Mouse (Mus musculus): ENCODE data around the gene Ppox. TPM values are rescaled to one million over a fixed set of nuclear protein-coding genes. Genes with fewer than 3 reads are reported as not detected.

The Ppox gene
- polyA plus RNA-seq, 1 experiment, result 7.1 TPM

DNA sequence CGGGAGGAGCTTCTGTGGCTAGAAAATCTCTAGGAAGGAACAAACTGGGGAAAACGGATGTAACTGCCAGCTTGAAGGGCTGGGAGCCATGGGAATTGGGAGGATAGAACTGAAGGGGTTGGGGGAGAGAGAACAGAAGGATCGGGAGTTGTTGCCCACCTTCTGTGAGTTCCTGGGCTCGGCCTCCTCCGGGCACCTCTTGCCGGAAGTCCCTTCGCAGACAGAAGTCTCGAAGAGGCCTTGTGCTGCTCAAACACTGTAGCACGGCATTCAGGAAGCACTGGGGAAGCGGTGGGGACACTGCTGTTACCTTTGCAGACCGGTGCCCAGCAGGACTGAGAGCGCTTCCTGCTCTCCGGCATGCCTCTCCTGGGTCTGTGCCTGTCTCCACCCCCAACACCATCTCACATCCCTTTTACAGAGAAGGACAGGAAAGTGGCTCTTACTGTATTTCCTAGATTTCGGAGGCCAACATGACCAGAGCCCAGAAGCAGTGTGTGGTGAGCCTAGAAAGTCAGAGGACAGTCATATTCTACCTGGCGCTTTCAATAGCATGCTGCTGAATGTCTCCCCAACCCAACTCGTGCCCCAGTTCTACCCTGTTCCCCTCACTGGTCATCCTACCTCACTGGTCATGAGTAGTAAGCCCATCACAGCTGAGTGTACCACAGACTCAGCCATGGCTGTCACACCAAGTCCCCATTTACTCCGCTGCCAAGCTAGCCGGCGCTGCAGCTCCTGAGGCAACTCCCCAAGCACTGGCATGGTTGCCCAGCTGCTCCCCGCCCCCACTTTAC is 4.3 kb upstream of the Ppox start:
- H3K4me3 ChIP-seq (ENCODE audit: control insufficient read depth, low read depth, low read length), result peak overlapping the region; percentile 44
- H3K27ac ChIP-seq (ENCODE audit: control insufficient read depth, insufficient read depth, low read depth, low read length), result 0 out of 2 replicates have a peak overlapping the region, but pooled peaks have one; percentile 2

DNA sequence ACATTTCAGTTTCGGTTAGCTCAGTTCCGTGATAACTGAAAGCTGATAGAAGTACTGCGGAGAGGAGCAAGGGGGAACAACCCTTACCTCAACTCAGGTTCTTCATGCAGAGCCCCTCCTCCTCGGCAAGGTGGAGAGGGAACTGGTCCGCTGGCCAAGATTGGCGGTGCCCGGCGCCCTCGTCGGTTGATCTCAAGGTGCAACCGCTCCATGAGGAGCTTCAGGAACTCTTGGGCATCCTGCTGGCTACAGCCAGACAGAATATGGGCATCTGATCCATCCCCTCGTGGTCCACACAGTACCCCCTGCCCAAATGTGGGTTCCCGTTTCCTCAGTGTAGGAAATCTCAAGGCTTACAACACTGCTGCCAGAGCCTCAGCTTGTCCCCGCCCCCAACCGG is 3.5 kb upstream of the Ppox start:
- no peak overlapping the region for H3K27ac ChIP-seq (ENCODE audit: control insufficient read depth, insufficient read depth, low read depth, low read length)
- no peaks in the 10 kb centered on the region for H3K27me3 ChIP-seq (ENCODE audit: control insufficient read depth, insufficient read depth, low read length)
- H3K36me3 ChIP-seq (ENCODE audit: control insufficient read depth, insufficient read depth, low read length), result no peaks in the 10 kb centered on the region
- TF ChIP-seq POLR2A (IDR thresholded peaks at IDR 0.05; ENCODE audit: control insufficient read depth, low read depth, low read length) (no peak), CTCF (IDR thresholded peaks at IDR 0.05; ENCODE audit: control insufficient read depth, insufficient read depth, insufficient replicate concordance, low read depth, low read length) (no peak)
- peaks cover 35% of the 10 kb centered on the region for H3K4me1 ChIP-seq (ENCODE audit: control insufficient read depth, insufficient read depth, low read length)
- H3K4me3 ChIP-seq (ENCODE audit: control insufficient read depth, low read depth, low read length), result peak overlapping the region; percentile 44

More for the DNA sequence above, 4.3 kb upstream of the Ppox start:
- peaks cover 28% of the 10 kb centered on the region for H3K4me1 ChIP-seq (ENCODE audit: control insufficient read depth, insufficient read depth, low read length)
- H3K36me3 ChIP-seq (ENCODE audit: control insufficient read depth, insufficient read depth, low read length), result no peaks in the 10 kb centered on the region
- H3K27me3 ChIP-seq (ENCODE audit: control insufficient read depth, insufficient read depth, low read length), result no peaks in the 10 kb centered on the region
- TF ChIP-seq POLR2A (IDR thresholded peaks at IDR 0.05; ENCODE audit: control insufficient read depth, low read depth, low read length), result no peak; the same call in 1 of the 2 replicates
- no peak for TF ChIP-seq CTCF (IDR thresholded peaks at IDR 0.05; ENCODE audit: control insufficient read depth, insufficient read depth, insufficient replicate concordance, low read depth, low read length)

DNA sequence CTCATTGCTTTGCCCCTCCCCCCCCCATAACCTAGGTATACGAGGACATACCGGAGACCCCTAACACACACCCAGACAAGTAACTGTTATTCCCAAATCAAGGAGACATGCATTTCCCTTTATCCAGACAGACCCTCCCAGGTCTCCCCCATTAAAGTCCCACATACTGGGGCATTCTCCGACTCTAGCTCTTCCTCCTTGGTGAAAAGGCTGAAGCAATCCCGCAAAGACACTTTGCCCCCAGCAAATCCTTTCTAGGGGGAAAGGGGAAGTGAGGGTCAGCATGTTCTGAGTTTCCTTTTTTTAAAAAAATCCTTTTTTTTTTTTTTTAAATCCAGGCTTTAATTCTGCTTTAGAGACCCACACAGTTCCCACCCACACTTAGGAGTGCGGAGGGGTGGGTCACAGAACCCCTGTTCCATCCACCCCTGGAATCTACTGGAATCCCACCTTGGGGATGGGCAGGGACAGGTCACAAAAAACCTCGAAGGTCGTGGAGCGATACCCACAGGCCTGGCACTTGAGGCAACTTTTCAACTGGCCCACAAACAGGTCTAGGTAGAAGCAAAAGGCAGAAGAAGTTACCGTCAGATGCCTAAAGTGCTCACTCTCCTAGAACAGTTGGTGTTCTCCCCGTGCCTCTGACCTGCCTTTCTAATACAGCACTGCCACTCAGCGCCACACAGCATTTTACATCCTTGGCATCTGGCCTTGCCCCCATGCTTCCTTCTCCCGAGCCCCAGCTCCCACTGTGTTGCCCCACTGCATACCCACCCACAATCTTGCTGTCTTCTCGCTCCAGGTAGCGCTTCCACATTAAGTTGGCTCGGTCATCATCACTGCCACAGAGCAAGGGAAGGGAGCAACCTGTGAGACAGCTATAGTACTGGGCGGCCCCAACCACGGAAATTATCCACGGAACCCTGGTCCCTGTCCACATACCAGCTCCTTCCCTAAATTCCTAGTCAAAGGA is 2.5 kb upstream of the Ppox start:
- Histone ChIP-seq H3K27me3 (ENCODE audit: control insufficient read depth, insufficient read depth, low read length) (no peaks in the 10 kb centered on the region), H3K27ac (ENCODE audit: control insufficient read depth, insufficient read depth, low read depth, low read length) (no peak overlapping the region), H3K4me1 (ENCODE audit: control insufficient read depth, insufficient read depth, low read length) (peaks cover 35% of the 10 kb centered on the region), H3K4me3 (ENCODE audit: control insufficient read depth, low read depth, low read length) (no peak overlapping the region), H3K36me3 (ENCODE audit: control insufficient read depth, insufficient read depth, low read length) (no peaks in the 10 kb centered on the region)
- no peak for TF ChIP-seq CTCF (IDR thresholded peaks at IDR 0.05; ENCODE audit: control insufficient read depth, insufficient read depth, insufficient replicate concordance, low read depth, low read length)
- TF ChIP-seq POLR2A (IDR thresholded peaks at IDR 0.05; ENCODE audit: control insufficient read depth, low read depth, low read length), result no peak

DNA sequence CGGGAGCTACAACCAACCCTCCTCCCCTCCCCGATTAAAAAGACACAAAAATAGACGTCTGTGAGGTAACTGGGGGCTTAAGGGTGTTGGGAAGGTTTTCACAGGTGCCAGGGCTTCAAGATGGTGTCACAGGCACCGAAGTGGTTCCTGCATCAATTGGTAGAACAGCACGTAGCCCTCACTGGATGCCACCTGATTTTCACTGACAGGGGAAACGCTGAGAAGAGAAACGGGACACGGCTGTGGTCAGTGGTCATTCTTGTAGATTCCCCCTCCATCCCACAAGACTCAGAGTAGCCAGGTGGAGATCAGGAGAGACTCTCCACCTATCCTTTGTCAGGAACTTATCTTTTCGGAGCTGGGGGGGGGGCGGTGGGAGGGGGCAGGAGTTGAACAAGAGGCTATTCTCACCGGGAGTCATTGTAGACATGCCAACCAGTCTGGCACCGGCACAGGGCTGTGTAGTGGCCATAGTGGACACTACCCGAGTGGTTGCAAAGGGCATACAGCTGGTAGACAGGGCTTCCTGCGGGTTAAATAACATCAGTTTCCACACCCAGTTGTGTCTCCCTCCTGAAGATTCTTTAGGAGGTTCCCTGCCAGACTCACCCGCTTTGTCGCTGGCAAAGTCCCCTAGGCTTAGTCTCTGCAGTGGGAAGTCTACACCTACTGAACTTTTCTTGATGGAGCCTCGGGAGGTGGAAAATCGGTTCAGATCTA is 1.3 kb upstream of the Ppox start:
- no peak overlapping the region for H3K27ac ChIP-seq (ENCODE audit: control insufficient read depth, insufficient read depth, low read depth, low read length)
- H3K4me3 ChIP-seq (ENCODE audit: control insufficient read depth, low read depth, low read length), result peak overlapping the region; percentile 96
- H3K4me1 ChIP-seq (ENCODE audit: control insufficient read depth, insufficient read depth, low read length), result peaks cover 31% of the 10 kb centered on the region

DNA sequence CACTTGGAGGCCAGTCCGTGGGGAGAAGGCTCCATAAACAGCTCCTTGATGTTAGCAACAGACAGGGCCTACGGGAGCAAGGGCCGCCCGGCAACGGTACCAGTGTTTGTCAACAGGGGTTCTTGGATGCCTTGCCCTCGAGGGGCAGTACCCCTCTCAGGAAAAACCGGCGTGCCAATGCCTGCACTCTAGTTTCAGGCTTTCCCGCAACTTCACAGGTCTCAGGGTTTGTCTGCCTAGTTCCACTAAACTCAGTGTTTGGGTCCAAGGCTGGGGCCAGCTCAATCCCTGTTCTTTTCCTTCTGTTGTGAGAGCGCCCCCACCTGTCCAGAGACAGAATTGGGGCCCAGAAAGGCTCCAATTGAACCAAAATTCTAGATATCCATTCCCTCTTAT is 540 bp upstream of the Ppox start:
- Histone ChIP-seq H3K36me3 (ENCODE audit: control insufficient read depth, insufficient read depth, low read length) (no peaks in the 10 kb centered on the region), H3K4me3 (ENCODE audit: control insufficient read depth, low read depth, low read length) (peak overlapping the region; percentile 96), H3K27me3 (ENCODE audit: control insufficient read depth, insufficient read depth, low read length) (no peaks in the 10 kb centered on the region), H3K4me1 (ENCODE audit: control insufficient read depth, insufficient read depth, low read length) (peaks cover 28% of the 10 kb centered on the region), H3K27ac (ENCODE audit: control insufficient read depth, insufficient read depth, low read depth, low read length) (peak overlapping the region; percentile 95)
- TF ChIP-seq POLR2A (IDR thresholded peaks at IDR 0.05; ENCODE audit: control insufficient read depth, low read depth, low read length) (no peak), CTCF (IDR thresholded peaks at IDR 0.05; ENCODE audit: control insufficient read depth, insufficient read depth, insufficient replicate concordance, low read depth, low read length) (peak; percentile 48; the same call in 1 of the 2 replicates)

More for the DNA sequence above, 1.3 kb upstream of the Ppox start:
- Histone ChIP-seq H3K27me3 (ENCODE audit: control insufficient read depth, insufficient read depth, low read length) (no peaks in the 10 kb centered on the region), H3K36me3 (ENCODE audit: control insufficient read depth, insufficient read depth, low read length) (no peaks in the 10 kb centered on the region)
- TF ChIP-seq CTCF (IDR thresholded peaks at IDR 0.05; ENCODE audit: control insufficient read depth, insufficient read depth, insufficient replicate concordance, low read depth, low read length) (no peak), POLR2A (IDR thresholded peaks at IDR 0.05; ENCODE audit: control insufficient read depth, low read depth, low read length) (no peak)

DNA sequence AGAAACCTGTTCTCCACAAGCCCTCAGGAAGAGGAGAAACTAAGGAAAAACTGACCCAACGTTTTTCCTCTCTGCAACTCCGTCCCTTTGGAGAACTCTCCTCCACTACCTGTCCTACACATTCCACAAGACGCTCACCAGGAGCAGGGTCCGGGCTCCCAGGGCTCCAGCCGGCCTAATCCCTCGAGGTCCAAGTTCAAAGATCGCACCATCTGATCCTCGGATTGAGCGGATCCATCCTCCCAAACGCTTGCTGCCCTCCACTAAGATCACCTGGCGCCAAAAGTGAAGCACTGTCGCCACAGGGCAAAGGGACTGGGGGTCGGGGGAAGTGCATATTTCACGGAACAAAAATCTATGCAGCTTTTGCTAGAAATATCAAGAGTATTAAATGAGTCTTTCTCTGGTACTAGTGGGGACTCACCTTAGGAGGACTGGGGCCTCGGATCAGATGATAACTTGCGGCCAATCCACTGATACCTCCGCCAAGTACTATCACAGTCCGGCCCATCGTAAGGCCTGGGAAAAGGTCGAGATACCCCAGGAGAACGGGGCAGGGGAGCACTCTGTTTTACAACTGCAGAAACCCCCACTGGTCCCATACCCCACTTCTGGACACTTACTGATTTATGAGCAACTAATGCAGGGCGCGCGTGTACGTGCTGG is 603 bp downstream of the Ppox start:
- Histone ChIP-seq H3K4me1 (ENCODE audit: control insufficient read depth, insufficient read depth, low read length) (peaks cover 25% of the 10 kb centered on the region), H3K27ac (ENCODE audit: control insufficient read depth, insufficient read depth, low read depth, low read length) (no peak overlapping the region; the same call in 1 of the 2 replicates), H3K27me3 (ENCODE audit: control insufficient read depth, insufficient read depth, low read length) (no peaks in the 10 kb centered on the region), H3K36me3 (ENCODE audit: control insufficient read depth, insufficient read depth, low read length) (no peaks in the 10 kb centered on the region), H3K4me3 (ENCODE audit: control insufficient read depth, low read depth, low read length) (peak overlapping the region; percentile 96)
- TF ChIP-seq CTCF (IDR thresholded peaks at IDR 0.05; ENCODE audit: control insufficient read depth, insufficient read depth, insufficient replicate concordance, low read depth, low read length) (no peak), POLR2A (IDR thresholded peaks at IDR 0.05; ENCODE audit: control insufficient read depth, low read depth, low read length) (no peak)
